Mouse (Mus musculus) bone marrow macrophage, adult 2 months (primary cell): ENCODE measurements around the gene Rab3a.

Experiments used
- CTCF ChIP-seq: IDR thresholded peaks from 2 replicates; pipeline ENCODE4 v1.5.1; 2012; ENCODE audit warnings: low read depth, mild to moderate bottlenecking, low read length, moderate library complexity
- POLR2A ChIP-seq: IDR thresholded peaks from 2 replicates; pipeline ENCODE4 v1.6.1; 2012; ENCODE audit warnings: mild to moderate bottlenecking, low read depth, low read length, borderline replicate concordance

DNA sequence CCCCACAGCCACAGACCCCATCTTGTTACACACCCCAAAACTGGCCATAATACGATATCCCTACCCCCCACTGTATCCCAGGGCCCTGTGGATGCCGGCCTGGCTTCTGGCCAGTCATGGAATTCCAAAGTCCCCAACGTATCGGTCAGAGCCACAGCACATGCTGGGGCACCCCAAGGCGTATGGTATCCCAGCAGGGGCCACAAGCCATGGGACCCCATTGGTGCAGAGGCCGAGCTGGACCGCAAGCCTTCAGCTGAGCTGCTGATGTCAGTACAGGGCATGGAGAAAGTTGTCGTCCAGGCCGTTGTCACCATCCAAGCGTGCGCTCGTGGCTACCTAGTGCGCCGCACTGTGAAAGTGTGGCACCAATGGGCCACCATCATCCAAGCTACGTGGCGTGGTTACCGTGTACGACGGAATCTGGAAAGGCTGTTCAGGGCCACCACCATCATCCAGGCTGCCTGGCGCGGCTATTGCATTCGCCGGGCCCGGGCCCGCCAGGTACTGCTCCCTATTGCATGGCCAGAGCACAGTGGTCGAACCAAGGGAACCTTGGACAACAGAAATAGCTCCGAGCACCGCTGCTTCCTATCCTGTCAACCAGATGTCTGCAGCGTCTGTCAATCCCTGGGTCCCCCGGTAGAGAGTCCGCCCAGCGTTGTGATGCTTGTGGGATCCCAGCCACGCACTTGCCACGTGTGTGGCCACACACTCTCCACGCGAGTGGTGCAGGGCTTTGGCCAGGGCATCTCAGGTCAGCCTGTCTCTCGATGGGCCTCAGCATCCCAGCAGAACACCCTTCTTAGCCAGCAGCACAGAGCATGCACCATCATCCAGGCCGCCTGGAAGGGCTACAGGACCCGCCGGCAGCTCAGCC lies 37.7 kb upstream of the Rab3a start:
- no peak for TF ChIP-seq CTCF
- TF ChIP-seq POLR2A: no peak
